Mouse (Mus musculus) kidney, embryonic 14.5 days (tissue): ENCODE measurements around the gene Ackr3. TPM values are rescaled to one million over a fixed set of nuclear protein-coding genes. Genes with fewer than 3 reads are reported as not detected.

Experiments used
- ATAC-seq: fragments of 200-750 bp; cut with Nextera tagmentation; 2 replicates; pipeline ENCODE4 v1.8.0; 2017; ENCODE audit warnings: moderate number of reproducible peaks, mild to moderate bottlenecking, moderate TSS enrichment, moderate library complexity; ENCODE audit not compliant: low FRiP score, low TSS enrichment
- H3K27ac ChIP-seq: fragments of 300-500 bp; sonication (generic); 2 replicates; pipeline ENCODE4 v1.5.1; 2014; ENCODE audit warnings: low read depth, mild to moderate bottlenecking, low read length, moderate library complexity, mixed read lengths
- H3K27me3 ChIP-seq: fragments of 300-500 bp; sonication (generic); 2 replicates; pipeline ENCODE4 v1.6.1; 2014; ENCODE audit warnings: mild to moderate bottlenecking, low read length; ENCODE audit not compliant: control insufficient read depth, insufficient read depth
- H3K36me3 ChIP-seq: fragments of 300-500 bp; sonication (generic); 2 replicates; pipeline ENCODE4 v1.6.1; 2014; ENCODE audit warnings: low read length, mixed read lengths; ENCODE audit not compliant: control insufficient read depth, insufficient read depth
- H3K4me1 ChIP-seq: fragments of 300-500 bp; sonication (generic); 2 replicates; pipeline ENCODE4 v1.6.1; 2014; ENCODE audit warnings: low read length, mixed read lengths; ENCODE audit not compliant: control insufficient read depth, insufficient read depth
- H3K4me2 ChIP-seq: fragments of 300-500 bp; sonication (generic); replicated peaks from 2 replicates; pipeline ENCODE4 v1.6.1; 2014; ENCODE audit warnings: low read depth, mild to moderate bottlenecking, low read length
- H3K4me3 ChIP-seq: fragments of 300-500 bp; sonication (generic); 2 replicates; pipeline ENCODE4 v1.5.1; 2014; ENCODE audit warnings: mild to moderate bottlenecking, low read length
- H3K9ac ChIP-seq: fragments of 300-500 bp; sonication (generic); 2 replicates; pipeline ENCODE4 v1.6.1; 2014; ENCODE audit warnings: low read depth, mild to moderate bottlenecking, low read length, moderate library complexity
- H3K9me3 ChIP-seq: fragments of 300-500 bp; sonication (generic); 2 replicates; pipeline ENCODE4 v1.6.1; 2016; ENCODE audit warnings: low read length; ENCODE audit not compliant: control insufficient read depth
- WGBS: fragments of 180-500 bp; shearing (Covaris S2); extraction: QIAGEN DNeasy Blood & Tissue Kit; methylation state at CpG from one replicate; pipeline ENCODE4 v1.1.7; 2014; 5-methylcytosine and 5-hydroxymethylcytosine counted together
- polyA plus RNA-seq: library from polyadenylated mRNA; unstranded; fragments of >200 nt; fragmentation: Nextera tagmentation; extraction: Ambion mirVana; gene quantifications from 2 replicates; pipeline ENCODE4 v1.2.1, GENCODE M21; 2014

Ackr3 gene
- polyA plus RNA-seq, 1 experiment from 2014 or later = 56.4 TPM

- no peak overlapping the region for H3K27ac ChIP-seq
- H3K4me3 ChIP-seq = no peak overlapping the region
- H3K27me3 ChIP-seq = no peaks in the 10 kb centered on the region; the same call in 1 of the 2 replicates
- H3K4me1 ChIP-seq = no peaks in the 10 kb centered on the region
- H3K36me3 ChIP-seq = no peaks in the 10 kb centered on the region
- H3K4me2 ChIP-seq = no peak overlapping the region
- H3K9me3 ChIP-seq = no peaks in the 10 kb centered on the region
- no peak overlapping the region for H3K9ac ChIP-seq
- ATAC-seq = no peak
Observed at GRCm38 (mm10) chr1:90177565-90177964, 26.2 kb upstream of the Ackr3 start.

GRCm38 (mm10) chr1:90177978-90178377 lies 25.8 kb upstream of the Ackr3 start:
- Histone ChIP-seq H3K27ac (no peak overlapping the region), H3K4me1 (no peaks in the 10 kb centered on the region), H3K9ac (no peak overlapping the region), H3K4me3 (no peak overlapping the region), H3K27me3 (no peaks in the 10 kb centered on the region; the same call in 1 of the 2 replicates), H3K36me3 (no peaks in the 10 kb centered on the region), H3K9me3 (no peaks in the 10 kb centered on the region), H3K4me2 (no peak overlapping the region)
- WGBS = 53% methylated on average over 5 of the region's 5 CpGs
- no peak for ATAC-seq

GRCm38 (mm10) chr1:90180479-90180878 lies 23.3 kb upstream of the Ackr3 start:
- WGBS = 72% methylated on average over 7 of the region's 7 CpGs

GRCm38 (mm10) chr1:90180966-90181699 lies 22.6 kb upstream of the Ackr3 start:
- Histone ChIP-seq H3K4me1 (no peaks in the 10 kb centered on the region), H3K4me2 (no peak overlapping the region), H3K9me3 (no peaks in the 10 kb centered on the region; the same call in 1 of the 2 replicates), H3K9ac (no peak overlapping the region), H3K4me3 (no peak overlapping the region), H3K27me3 (no peaks in the 10 kb centered on the region; the same call in 1 of the 2 replicates), H3K27ac (no peak overlapping the region), H3K36me3 (no peaks in the 10 kb centered on the region)
- ATAC-seq = no peak
- 78% methylated on average over 12 of the region's 12 CpGs for WGBS

More at GRCm38 (mm10) chr1:90180479-90180878, 23.3 kb upstream of the Ackr3 start:
- Histone ChIP-seq H3K4me3 (no peak overlapping the region), H3K4me1 (no peaks in the 10 kb centered on the region), H3K27me3 (no peaks in the 10 kb centered on the region; the same call in 1 of the 2 replicates), H3K9me3 (no peaks in the 10 kb centered on the region), H3K36me3 (no peaks in the 10 kb centered on the region), H3K9ac (no peak overlapping the region), H3K27ac (no peak overlapping the region), H3K4me2 (no peak overlapping the region)
- no peak for ATAC-seq

- H3K9me3 ChIP-seq = peaks cover 5% of the 10 kb centered on the region
- H3K27me3 ChIP-seq = no peaks in the 10 kb centered on the region; the same call in 1 of the 2 replicates
- WGBS = 75% methylated on average over 5 of the region's 5 CpGs
- no peak for ATAC-seq
- no peak overlapping the region for H3K4me3 ChIP-seq
- no peaks in the 10 kb centered on the region for H3K36me3 ChIP-seq
- H3K4me1 ChIP-seq = no peaks in the 10 kb centered on the region
- H3K4me2 ChIP-seq = no peak overlapping the region
- H3K27ac ChIP-seq = no peak overlapping the region
- no peak overlapping the region for H3K9ac ChIP-seq
Observed at GRCm38 (mm10) chr1:90182521-90182920, 21.3 kb upstream of the Ackr3 start.

- 53% methylated on average over 6 of the region's 6 CpGs for WGBS
- H3K9me3 ChIP-seq = peaks cover 5% of the 10 kb centered on the region
- H3K4me2 ChIP-seq = no peak overlapping the region
- no peak overlapping the region for H3K9ac ChIP-seq
- ATAC-seq = no peak
- H3K36me3 ChIP-seq = no peaks in the 10 kb centered on the region
- H3K27ac ChIP-seq = no peak overlapping the region
- no peaks in the 10 kb centered on the region; the same call in 1 of the 2 replicates for H3K27me3 ChIP-seq
- H3K4me1 ChIP-seq = no peaks in the 10 kb centered on the region
- H3K4me3 ChIP-seq = no peak overlapping the region
Observed at GRCm38 (mm10) chr1:90183602-90184001, 20.2 kb upstream of the Ackr3 start.

GRCm38 (mm10) chr1:90186173-90186572 lies 17.6 kb upstream of the Ackr3 start:
- no peak for ATAC-seq
- H3K9ac ChIP-seq = no peak overlapping the region
- H3K27ac ChIP-seq = no peak overlapping the region
- H3K4me3 ChIP-seq = no peak overlapping the region
- H3K36me3 ChIP-seq = no peaks in the 10 kb centered on the region
- no peaks in the 10 kb centered on the region for H3K4me1 ChIP-seq
- H3K27me3 ChIP-seq = no peaks in the 10 kb centered on the region
- H3K9me3 ChIP-seq = peaks cover 5% of the 10 kb centered on the region
- H3K4me2 ChIP-seq = no peak overlapping the region
- WGBS = 79% methylated on average over 4 of the region's 4 CpGs

GRCm38 (mm10) chr1:90186874-90187273 lies 16.9 kb upstream of the Ackr3 start:
- Histone ChIP-seq H3K4me1 (no peaks in the 10 kb centered on the region), H3K27me3 (no peaks in the 10 kb centered on the region), H3K9ac (no peak overlapping the region), H3K4me3 (no peak overlapping the region), H3K4me2 (no peak overlapping the region), H3K36me3 (no peaks in the 10 kb centered on the region), H3K9me3 (peaks cover 5% of the 10 kb centered on the region), H3K27ac (no peak overlapping the region)
- WGBS = 88% methylated on average over 5 of the region's 5 CpGs
- ATAC-seq = no peak

GRCm38 (mm10) chr1:90189046-90189445 lies 14.7 kb upstream of the Ackr3 start:
- Histone ChIP-seq H3K27me3 (no peaks in the 10 kb centered on the region), H3K27ac (no peak overlapping the region), H3K9me3 (peaks cover 5% of the 10 kb centered on the region), H3K4me2 (no peak overlapping the region), H3K4me3 (no peak overlapping the region), H3K36me3 (no peaks in the 10 kb centered on the region), H3K9ac (no peak overlapping the region), H3K4me1 (no peaks in the 10 kb centered on the region)
- WGBS = 96% methylated on average over 6 of the region's 6 CpGs
- no peak for ATAC-seq
